In genomic region chr8:70864712-70865221, GRCm38 (mm10) we compare ENCODE assay signal across 8 mouse cellular contexts. TPM values are rescaled to one million over a fixed set of nuclear protein-coding genes. Genes with fewer than 3 reads are reported as not detected.
A peak's percentile ranks its signal among the peaks of the same experiment; 100 is the strongest.
DNase-seq lines count a peak whose midpoint lies in the region; ATAC-seq and TF ChIP-seq lines count a peak whose summit lies in the region.

No protein-coding gene starts in this region.

- peaks cover 14% of the 10 kb centered on the region for H3K27me3 ChIP-seq in ES-Bruce4 (ENCODE audit: control insufficient read depth, insufficient read depth, low read length, poor library complexity, severe bottlenecking)
- H3K27me3 ChIP-seq in intestine, embryonic 14.5 days (replicated peaks; ENCODE audit: control insufficient read depth, insufficient read depth, low read length) = peaks cover 23% of the 10 kb centered on the region
- H3K27me3 ChIP-seq in midbrain, embryonic 14.5 days (ENCODE audit: control insufficient read depth, insufficient read depth, low read length) = no peaks in the 10 kb centered on the region

- no peak for TF ChIP-seq POLR2A in ES-Bruce4 (IDR thresholded peaks at IDR 0.05; ENCODE audit: insufficient read depth, low read length)
- no peak for TF ChIP-seq POLR2A in embryonic fibroblast, embryonic 13.5 days (IDR thresholded peaks at IDR 0.05; ENCODE audit: low read depth, low read length)

- WGBS in intestine, embryonic 14.5 days = 3% methylated on average over 24 of the region's 24 CpGs
- under 1% methylated on average over 24 of the region's 24 CpGs for WGBS in midbrain, embryonic 14.5 days

- TF ChIP-seq EP300 in ES-Bruce4 (IDR thresholded peaks at IDR 0.05; ENCODE audit: insufficient read depth, low read depth, low read length) = peak; percentile 73

- no peak for TF ChIP-seq CTCF in ES-Bruce4 (IDR thresholded peaks at IDR 0.05; ENCODE audit: low read depth, low read length)
- no peak for TF ChIP-seq CTCF in embryonic fibroblast, embryonic 13.5 days (IDR thresholded peaks at IDR 0.05; ENCODE audit: borderline replicate concordance, insufficient read depth, low read length)

- peak overlapping the region; percentile 72 for H3K4me2 ChIP-seq in intestine, embryonic 14.5 days (ENCODE audit: low read length)
- H3K4me2 ChIP-seq in midbrain, embryonic 14.5 days (ENCODE audit: low read length) = peak overlapping the region; percentile 98

- intact Hi-C loops in heart, postnatal 25 days (cut with DNase I) = no loop called here

- peak; percentile 9 for ATAC-seq in intestine, embryonic 14.5 days (replicated peaks; ENCODE audit: low FRiP score, low TSS enrichment, low read depth)
- peak; percentile 12 for ATAC-seq in midbrain, embryonic 14.5 days (ENCODE audit: low FRiP score, low TSS enrichment)
- ATAC-seq in monocyte, adult 5-6 weeks (replicated peaks; ENCODE audit: insufficient number of reproducible peaks, low FRiP score, low TSS enrichment, poor library complexity, severe bottlenecking) = no peak

- peaks cover 3% of the 10 kb centered on the region for H3K4me1 ChIP-seq in ES-Bruce4 (ENCODE audit: control insufficient read depth, insufficient read depth, low read length)
- H3K4me1 ChIP-seq in embryonic fibroblast, embryonic 13.5 days (ENCODE audit: control insufficient read depth, insufficient read depth, low read length) = no peaks in the 10 kb centered on the region
- H3K4me1 ChIP-seq in intestine, embryonic 14.5 days (replicated peaks; ENCODE audit: control insufficient read depth, insufficient read depth, low read length) = peaks cover 48% of the 10 kb centered on the region
- peaks cover 47% of the 10 kb centered on the region for H3K4me1 ChIP-seq in midbrain, embryonic 14.5 days (ENCODE audit: control insufficient read depth, insufficient read depth, low read length)

- H3K9ac ChIP-seq in ES-Bruce4 (ENCODE audit: low read depth, poor library complexity, severe bottlenecking) = peak overlapping the region; percentile 5
- peak overlapping the region; percentile 57 for H3K9ac ChIP-seq in intestine, embryonic 14.5 days (ENCODE audit: low read length)
- H3K9ac ChIP-seq in midbrain, embryonic 14.5 days (replicated peaks; ENCODE audit: low read length) = peak overlapping the region; percentile 85

- peak overlapping the region; percentile 59 for H3K4me3 ChIP-seq in ES-Bruce4 (ENCODE audit: low read depth, low read length)
- peak overlapping the region; percentile 36 for H3K4me3 ChIP-seq in embryonic fibroblast, embryonic 13.5 days (ENCODE audit: insufficient read depth, low read length)
- H3K4me3 ChIP-seq in intestine, embryonic 14.5 days (ENCODE audit: low read depth, low read length) = peak overlapping the region; percentile 48
- peak overlapping the region; percentile 64 for H3K4me3 ChIP-seq in midbrain, embryonic 14.5 days (replicated peaks; ENCODE audit: low read depth, low read length)

- peak; percentile 96 for DNase-seq in heart, adult 11 months
- no peak for DNase-seq in heart, postnatal 25 days (ENCODE audit: low spot score)
- peak; percentile 80 for DNase-seq in intestine, embryonic 14.5 days (ENCODE audit: low spot score)
- DNase-seq in midbrain, embryonic 14.5 days = no peak
- DNase-seq in gastrocnemius, postnatal 4 days (ENCODE audit: low spot score in 2 of 2) = no peak

- no peaks in the 10 kb centered on the region for H3K9me3 ChIP-seq in ES-Bruce4 (replicated peaks; ENCODE audit: control insufficient read depth, insufficient read depth, low read length, poor library complexity, severe bottlenecking)
- H3K9me3 ChIP-seq in intestine, embryonic 14.5 days (ENCODE audit: control insufficient read depth, low read length) = no peaks in the 10 kb centered on the region
- no peaks in the 10 kb centered on the region for H3K9me3 ChIP-seq in midbrain, embryonic 14.5 days (ENCODE audit: control insufficient read depth, low read length)

- no peaks in the 10 kb centered on the region; the same call in 1 of the 2 replicates for H3K36me3 ChIP-seq in ES-Bruce4 (ENCODE audit: control insufficient read depth, insufficient read depth, low read length, poor library complexity, severe bottlenecking)
- peaks cover 6% of the 10 kb centered on the region; the same call in 1 of the 2 replicates for H3K36me3 ChIP-seq in intestine, embryonic 14.5 days (ENCODE audit: control insufficient read depth, insufficient read depth, low read length)
- peaks cover 11% of the 10 kb centered on the region for H3K36me3 ChIP-seq in midbrain, embryonic 14.5 days (ENCODE audit: control insufficient read depth, insufficient read depth, low read length)

- H3K27ac ChIP-seq in ES-Bruce4 (ENCODE audit: insufficient read depth, low read length) = peak overlapping the region; percentile 3
- H3K27ac ChIP-seq in embryonic fibroblast, embryonic 13.5 days (ENCODE audit: insufficient read depth, low read length) = no peak overlapping the region
- peak overlapping the region; percentile 70 for H3K27ac ChIP-seq in intestine, embryonic 14.5 days (ENCODE audit: low read depth)
- H3K27ac ChIP-seq in midbrain, embryonic 14.5 days (replicated peaks; ENCODE audit: low read depth, low read length) = peak overlapping the region; percentile 98

RNA-seq across cellular contexts. Expression of gene Kcnn1, which starts 1.7 kb away (rescaled TPM):
- 1 to 10 TPM; 8.1 to 8.6 TPM for total RNA-seq in heart, postnatal 25 days (2021)
- polyA plus RNA-seq in ES-Bruce4 (2011; ENCODE audit: insufficient read depth, insufficient read length, low read depth, missing spikeins) = 3.2 and 3.5 TPM in 2 replicates
- polyA plus RNA-seq in embryonic fibroblast, embryonic 13.5 days (2011; ENCODE audit: insufficient read length, low read depth, missing spikeins) = 1.7 and 2.7 TPM in 2 replicates
- polyA plus RNA-seq in intestine, embryonic 14.5 days (2014; fragmentation: Nextera tagmentation; extraction: Ambion mirVana) = 1.6 and 2.1 TPM in 2 replicates
- 13.3 and 16.0 TPM in 2 replicates for polyA plus RNA-seq in midbrain, embryonic 14.5 days (2014; fragmentation: Nextera tagmentation; extraction: Ambion mirVana)
- total RNA-seq in monocyte, adult 5-6 weeks (2017) = not detected in 3 replicates
- 1 to 10 TPM; 1.7 to 1.8 TPM for total RNA-seq in gastrocnemius, postnatal 4 days (2021)

RNA-seq across cellular contexts. Expression of gene Ccdc124, which starts 9.0 kb away (rescaled TPM):
- total RNA-seq in heart, postnatal 25 days (2021) = 10 to 100 TPM; 46.6 to 47.7 TPM
- 62.8 and 67.2 TPM in 2 replicates for polyA plus RNA-seq in ES-Bruce4 (2011; ENCODE audit: insufficient read depth, insufficient read length, low read depth, missing spikeins)
- polyA plus RNA-seq in embryonic fibroblast, embryonic 13.5 days (2011; ENCODE audit: insufficient read length, low read depth, missing spikeins) = 31.1 and 32.3 TPM in 2 replicates
- 97.3 and 105 TPM in 2 replicates for polyA plus RNA-seq in intestine, embryonic 14.5 days (2014; fragmentation: Nextera tagmentation; extraction: Ambion mirVana)
- 149 and 178 TPM in 2 replicates for polyA plus RNA-seq in midbrain, embryonic 14.5 days (2014; fragmentation: Nextera tagmentation; extraction: Ambion mirVana)
- total RNA-seq in monocyte, adult 5-6 weeks (2017) = 32.1 to 34.0 TPM (median 32.6 TPM) in 3 replicates
- 10 to 100 TPM; 37.5 to 40.1 TPM for total RNA-seq in gastrocnemius, postnatal 4 days (2021)

RNA-seq across cellular contexts. Expression of gene Arrdc2, which starts 25.2 kb away (rescaled TPM):
- 10 to 100 TPM in 1 of 2 experiments, 1 to 10 TPM in 1; 9.2 to 10.2 TPM for total RNA-seq in heart, postnatal 25 days (2021)
- 11.1 and 12.1 TPM in 2 replicates for polyA plus RNA-seq in ES-Bruce4 (2011; ENCODE audit: insufficient read depth, insufficient read length, low read depth, missing spikeins)
- 4.4 and 4.5 TPM in 2 replicates for polyA plus RNA-seq in embryonic fibroblast, embryonic 13.5 days (2011; ENCODE audit: insufficient read length, low read depth, missing spikeins)
- polyA plus RNA-seq in intestine, embryonic 14.5 days (2014; fragmentation: Nextera tagmentation; extraction: Ambion mirVana) = 7.3 and 7.9 TPM in 2 replicates
- 7.1 and 7.5 TPM in 2 replicates for polyA plus RNA-seq in midbrain, embryonic 14.5 days (2014; fragmentation: Nextera tagmentation; extraction: Ambion mirVana)
- 24.6 to 27.9 TPM (median 26.7 TPM) in 3 replicates for total RNA-seq in monocyte, adult 5-6 weeks (2017)
- total RNA-seq in gastrocnemius, postnatal 4 days (2021) = 1 to 10 TPM; 3.9 to 7.0 TPM

RNA-seq across cellular contexts. Expression of gene Slc5a5, which starts 27.8 kb away (rescaled TPM):
- not detected for total RNA-seq in heart, postnatal 25 days (2021)
- 13.3 TPM in 2 replicates for polyA plus RNA-seq in ES-Bruce4 (2011; ENCODE audit: insufficient read depth, insufficient read length, low read depth, missing spikeins)
- polyA plus RNA-seq in embryonic fibroblast, embryonic 13.5 days (2011; ENCODE audit: insufficient read length, low read depth, missing spikeins) = 0.28 and 0.30 TPM in 2 replicates
- polyA plus RNA-seq in intestine, embryonic 14.5 days (2014; fragmentation: Nextera tagmentation; extraction: Ambion mirVana) = 0.32 and 0.45 TPM in 2 replicates
- polyA plus RNA-seq in midbrain, embryonic 14.5 days (2014; fragmentation: Nextera tagmentation; extraction: Ambion mirVana) = 0.40 and 0.96 TPM in 2 replicates
- not detected in 3 replicates for total RNA-seq in monocyte, adult 5-6 weeks (2017)
- total RNA-seq in gastrocnemius, postnatal 4 days (2021) = not detected

RNA-seq across cellular contexts. Expression of gene Rpl18a, which starts 32.4 kb away (rescaled TPM):
- total RNA-seq in heart, postnatal 25 days (2021) = 100 to 1,000 TPM; 838 to 880 TPM
- polyA plus RNA-seq in ES-Bruce4 (2011; ENCODE audit: insufficient read depth, insufficient read length, low read depth, missing spikeins) = 2,473 and 2,707 TPM in 2 replicates
- polyA plus RNA-seq in embryonic fibroblast, embryonic 13.5 days (2011; ENCODE audit: insufficient read length, low read depth, missing spikeins) = 1,792 and 1,906 TPM in 2 replicates
- 6,009 and 6,086 TPM in 2 replicates for polyA plus RNA-seq in intestine, embryonic 14.5 days (2014; fragmentation: Nextera tagmentation; extraction: Ambion mirVana)
- polyA plus RNA-seq in midbrain, embryonic 14.5 days (2014; fragmentation: Nextera tagmentation; extraction: Ambion mirVana) = 2,701 and 2,857 TPM in 2 replicates
- 1,371 to 1,607 TPM (median 1,447 TPM) in 3 replicates for total RNA-seq in monocyte, adult 5-6 weeks (2017)
- 1,000 to 10,000 TPM; 1,846 to 1,982 TPM for total RNA-seq in gastrocnemius, postnatal 4 days (2021)

Comparison
In these comparisons a context has a peak if more than half of its experiments do, and no peak if none do; other contexts are left out.
1. DNase-seq: peak in heart, adult 11 months (single experiment) and intestine, embryonic 14.5 days (single experiment); none in heart, postnatal 25 days (single experiment), midbrain, embryonic 14.5 days (single experiment) and gastrocnemius, postnatal 4 days (0 of 2).
2. H3K9ac ChIP-seq: peak in every context shown above with its lines; median percentile 85 in midbrain, embryonic 14.5 days; 57 in intestine, embryonic 14.5 days; 5 in ES-Bruce4.
3. Peak in every context shown above with its lines, with median percentiles within 50 percentile points of each other: H3K4me3 ChIP-seq.